Mouse (Mus musculus) lung, postnatal 14 days (tissue): ENCODE results near the gene Psma6.
"Not testable (repeated sequence)": the region's sequence is repeated elsewhere in the genome, so short reads cannot be mapped to it uniquely, and the experiment has no call there.

Experiments
- DNase-seq: peaks from one replicate; pipeline ENCODE4 v3.0.0; 2021

The Psma6 gene

GRCm38 (mm10) chr12:55392733-55393577 is 8.9 kb downstream of the Psma6 start:
- no peak for DNase-seq

- DNase-seq = not testable (repeated sequence)
Measured at GRCm38 (mm10) chr12:55395601-55396000, 11.6 kb downstream of the Psma6 start.

GRCm38 (mm10) chr12:55396536-55396935 is 12.5 kb downstream of the Psma6 start:
- no peak for DNase-seq

GRCm38 (mm10) chr12:55397544-55398239 is 13.7 kb downstream of the Psma6 start:
- DNase-seq = no peak

- DNase-seq = peak; percentile 91
Measured at GRCm38 (mm10) chr12:55398240-55399127, 14.5 kb downstream of the Psma6 start.

GRCm38 (mm10) chr12:55399128-55399677 is 15.2 kb downstream of the Psma6 start:
- no peak for DNase-seq

- no peak for DNase-seq
Measured at GRCm38 (mm10) chr12:55407888-55408287, 23.9 kb downstream of the Psma6 start.

GRCm38 (mm10) chr12:55415255-55415654 is 31.2 kb downstream of the Psma6 start:
- DNase-seq = no peak

- no peak for DNase-seq
Measured at GRCm38 (mm10) chr12:55415762-55416161, 31.7 kb downstream of the Psma6 start.

GRCm38 (mm10) chr12:55420220-55420619 is 36.2 kb downstream of the Psma6 start:
- DNase-seq = no peak

GRCm38 (mm10) chr12:55422057-55422456 is 38.0 kb downstream of the Psma6 start:
- DNase-seq = no peak

- no peak for DNase-seq
Measured at GRCm38 (mm10) chr12:55426300-55426699, 42.3 kb downstream of the Psma6 start.

- no peak for DNase-seq
Measured at GRCm38 (mm10) chr12:55429201-55429600, 45.2 kb downstream of the Psma6 start.

- no peak for DNase-seq
Measured at GRCm38 (mm10) chr12:55429956-55430355, 45.9 kb downstream of the Psma6 start.

- DNase-seq = no peak
Measured at GRCm38 (mm10) chr12:55432284-55432919, 48.4 kb downstream of the Psma6 start.

GRCm38 (mm10) chr12:55432920-55433284 is 48.9 kb downstream of the Psma6 start:
- no peak for DNase-seq

GRCm38 (mm10) chr12:55433802-55434435 is 49.9 kb downstream of the Psma6 start:
- no peak for DNase-seq

- no peak for DNase-seq
Measured at GRCm38 (mm10) chr12:55435080-55435479, 51.1 kb downstream of the Psma6 start.

- DNase-seq = no peak
Measured at GRCm38 (mm10) chr12:55437122-55437826, 53.3 kb downstream of the Psma6 start.

- DNase-seq = no peak
Measured at GRCm38 (mm10) chr12:55438058-55438457, 54.0 kb downstream of the Psma6 start.

- DNase-seq = no peak
Measured at GRCm38 (mm10) chr12:55438611-55439137, 54.7 kb downstream of the Psma6 start.
